ENCODE assay signal across 31 mouse cellular contexts in the genomic region with DNA sequence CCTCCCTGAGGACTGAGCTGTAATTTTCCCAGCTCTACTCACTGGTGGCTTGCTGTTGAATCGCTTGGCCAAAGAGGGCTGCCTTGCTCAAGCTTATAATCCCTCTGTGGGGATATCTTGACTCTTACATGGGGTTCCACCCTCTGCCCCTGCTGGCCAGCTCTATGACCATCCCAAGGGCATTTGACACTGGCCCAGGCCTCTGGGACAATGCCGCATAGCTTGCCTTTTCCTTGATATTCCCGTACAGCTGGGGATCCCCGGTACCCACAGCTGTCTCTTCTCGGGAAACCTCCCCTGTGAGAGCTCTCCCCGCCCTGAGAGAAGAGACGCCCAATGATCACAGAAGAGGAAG.
DNase-seq lines count a peak whose midpoint lies in the region; ATAC-seq and TF ChIP-seq lines count a peak whose summit lies in the region.
"Had no signal": no experiment of that assay in that cellular context is flagged by ENCODE, and none has a peak within 500 bp of the region (broad histone marks: within the 10 kb centered on the region; RNA-seq: fewer than 3 reads in every experiment).

No protein-coding gene starts in this region.

- H3K4me3 ChIP-seq in forebrain, embryonic 11.5 days (ENCODE audit: low read depth, low read length) = no peak overlapping the region
- no peak overlapping the region for H3K4me3 ChIP-seq in forebrain, embryonic 15.5 days
- no peak overlapping the region for H3K4me3 ChIP-seq in lung, embryonic 15.5 days
- no peak overlapping the region for H3K4me3 ChIP-seq in lung, adult 2 months (replicated peaks; ENCODE audit: extremely low read depth, low read depth, low read length)
- H3K4me3 ChIP-seq: embryonic facial prominence, embryonic 12.5 days; gastrocnemius, adult 2 months; heart, adult 2 months; heart, embryonic 13.5 days; hindbrain, embryonic 12.5 days; megakaryocyte, embryonic 14.5 days; midbrain, embryonic 12.5 days; myocyte; neural tube, embryonic 12.5 days had no signal

- no peak for TF ChIP-seq POLR2A in lung, adult 2 months (IDR thresholded peaks at IDR 0.05; ENCODE audit: borderline replicate concordance, extremely low read depth, low read depth, low read length)

- H3K4me1 ChIP-seq in forebrain, embryonic 11.5 days (replicated peaks; ENCODE audit: control insufficient read depth, insufficient read depth, low read length) = no peaks in the 10 kb centered on the region
- H3K4me1 ChIP-seq in forebrain, embryonic 15.5 days = peaks cover 8% of the 10 kb centered on the region; the same call in 1 of the 2 replicates
- peaks cover 32% of the 10 kb centered on the region for H3K4me1 ChIP-seq in lung, embryonic 15.5 days
- no peaks in the 10 kb centered on the region for H3K4me1 ChIP-seq in lung, adult 2 months (ENCODE audit: control insufficient read depth, insufficient read depth, low read length)
- H3K4me1 ChIP-seq: megakaryocyte, embryonic 14.5 days had no signal

- H3K4me2 ChIP-seq in forebrain, embryonic 11.5 days (ENCODE audit: low read depth, low read length, severe bottlenecking) = no peak overlapping the region
- H3K4me2 ChIP-seq in forebrain, embryonic 15.5 days (replicated peaks) = no peak overlapping the region
- H3K4me2 ChIP-seq in lung, embryonic 15.5 days = peak overlapping the region; percentile 22; the same call in 1 of the 2 replicates
- H3K4me2 ChIP-seq: embryonic facial prominence, embryonic 12.5 days; heart, embryonic 13.5 days; hindbrain, embryonic 12.5 days; midbrain, embryonic 12.5 days; neural tube, embryonic 12.5 days had no signal

- H3K27me3 ChIP-seq in forebrain, embryonic 11.5 days (ENCODE audit: control insufficient read depth, insufficient read depth, low read length) = no peaks in the 10 kb centered on the region
- H3K27me3 ChIP-seq in forebrain, embryonic 15.5 days = no peaks in the 10 kb centered on the region
- H3K27me3 ChIP-seq in lung, embryonic 15.5 days = no peaks in the 10 kb centered on the region
- H3K27me3 ChIP-seq: embryonic facial prominence, embryonic 12.5 days; heart, embryonic 13.5 days; hindbrain, embryonic 12.5 days; midbrain, embryonic 12.5 days; neural tube, embryonic 12.5 days had no signal

- no peak overlapping the region for H3K9ac ChIP-seq in forebrain, embryonic 11.5 days (ENCODE audit: low read length)
- no peak overlapping the region for H3K9ac ChIP-seq in forebrain, embryonic 15.5 days (replicated peaks)
- H3K9ac ChIP-seq in lung, embryonic 15.5 days = no peak overlapping the region
- H3K9ac ChIP-seq: embryonic facial prominence, embryonic 12.5 days; heart, embryonic 13.5 days; hindbrain, embryonic 12.5 days; liver, embryonic 14.5 days; midbrain, embryonic 12.5 days; neural tube, embryonic 12.5 days had no signal

- no peaks in the 10 kb centered on the region for H3K9me3 ChIP-seq in forebrain, embryonic 11.5 days (ENCODE audit: control insufficient read depth, low read length)
- H3K9me3 ChIP-seq in forebrain, embryonic 15.5 days = no peaks in the 10 kb centered on the region
- H3K9me3 ChIP-seq in lung, embryonic 15.5 days = no peaks in the 10 kb centered on the region
- H3K9me3 ChIP-seq: embryonic facial prominence, embryonic 12.5 days; heart, embryonic 13.5 days; hindbrain, embryonic 12.5 days; megakaryocyte, embryonic 14.5 days; midbrain, embryonic 12.5 days; neural tube, embryonic 12.5 days had no signal

- no peak for TF ChIP-seq CTCF in lung, adult 2 months (IDR thresholded peaks at IDR 0.05; ENCODE audit: insufficient read depth, low read length)

- DNase-seq in forebrain, embryonic 11.5 days (ENCODE audit: low spot score) = peak; percentile 39
- no peak for DNase-seq in lung, adult 2 months
- DNase-seq in skeletal muscle tissue, adult 2 months (ENCODE audit: low read depth, low spot score) = peak; percentile 4
- DNase-seq in testis, postnatal 10 days (ENCODE audit: low spot score) = peak; percentile 62
- DNase-seq in embryo, embryonic 10 days (ENCODE audit: low spot score) = no peak
- DNase-seq: B cell, adult 2 months; cerebellum, adult 11 months; cerebellum, postnatal 36 days; embryo, embryonic 11 days; gastrocnemius, postnatal 36 days; kidney, adult 8-10 months; kidney, postnatal 4 days; liver; thymus, adult 18-20 months; thymus, postnatal 25 days had no signal

- WGBS in forebrain, embryonic 11.5 days = 90% methylated on average over 7 of the region's 7 CpGs
- 87% methylated on average over 7 of the region's 7 CpGs for WGBS in forebrain, embryonic 15.5 days
- WGBS in lung, embryonic 15.5 days = 74% methylated on average over 7 of the region's 7 CpGs
- 75% methylated on average over 7 of the region's 7 CpGs for WGBS in lung, adult 2 months

- H3K27ac ChIP-seq in forebrain, embryonic 11.5 days (ENCODE audit: low read depth, low read length) = no peak overlapping the region
- H3K27ac ChIP-seq in forebrain, embryonic 15.5 days (replicated peaks) = no peak overlapping the region
- H3K27ac ChIP-seq in lung, embryonic 15.5 days = peak overlapping the region; percentile 90
- H3K27ac ChIP-seq: embryonic facial prominence, embryonic 12.5 days; gastrocnemius, adult 2 months; heart, adult 2 months; heart, embryonic 13.5 days; hindbrain, embryonic 12.5 days; kidney, postnatal 0 days; liver, embryonic 14.5 days; midbrain, embryonic 12.5 days; neural tube, embryonic 12.5 days had no signal

- H3K36me3 ChIP-seq in forebrain, embryonic 11.5 days (ENCODE audit: control insufficient read depth, insufficient read depth, low read length) = no peaks in the 10 kb centered on the region
- H3K36me3 ChIP-seq in forebrain, embryonic 15.5 days = no peaks in the 10 kb centered on the region
- H3K36me3 ChIP-seq in lung, embryonic 15.5 days = no peaks in the 10 kb centered on the region
- H3K36me3 ChIP-seq: embryonic facial prominence, embryonic 12.5 days; heart, embryonic 13.5 days; hindbrain, embryonic 12.5 days; midbrain, embryonic 12.5 days; neural tube, embryonic 12.5 days had no signal

- ATAC-seq in forebrain, embryonic 11.5 days (replicated peaks; ENCODE audit: low FRiP score) = no peak
- ATAC-seq in forebrain, embryonic 15.5 days (replicated peaks) = no peak
- no peak for ATAC-seq in lung, embryonic 15.5 days (ENCODE audit: borderline replicate concordance, extremely low read depth, low FRiP score, low TSS enrichment)
- ATAC-seq: activated CD4-positive, CD25-positive, alpha-beta regulatory T cell, adult 4 months; forebrain, embryonic 16.5 days; intestine, embryonic 16.5 days had no signal

Comparison
In these comparisons a context has a peak if more than half of its experiments do, and no peak if none do; other contexts are left out.
1. DNase-seq: peak in forebrain, embryonic 11.5 days (single experiment), skeletal muscle tissue, adult 2 months (single experiment) and testis, postnatal 10 days (single experiment); none in lung, adult 2 months (single experiment) and embryo, embryonic 10 days (single experiment).